Mouse (Mus musculus) hindbrain, postnatal 0 days (tissue): ENCODE measurements around the gene Galnt3. TPM values are rescaled to one million over a fixed set of nuclear protein-coding genes. Genes with fewer than 3 reads are reported as not detected.

Experiments used
- ATAC-seq: fragments of 200-750 bp; cut with Nextera tagmentation; 2 replicates; pipeline ENCODE4 v1.8.0; 2017; ENCODE audit warnings: mild to moderate bottlenecking, moderate TSS enrichment, moderate library complexity
- DNase-seq: peaks from one replicate; pipeline ENCODE4 v3.0.0-alpha.2; 2015; ENCODE audit warnings: low spot score
- H3K27ac ChIP-seq: fragments of 300-500 bp; sonication (generic); 2 replicates; pipeline ENCODE4 v1.5.1; 2014; ENCODE audit warnings: mild to moderate bottlenecking
- H3K27me3 ChIP-seq: fragments of 300-500 bp; sonication (generic); 2 replicates; pipeline ENCODE4 v1.6.1; 2014; ENCODE audit warnings: low read length, mixed read lengths; ENCODE audit not compliant: insufficient read depth
- H3K36me3 ChIP-seq: fragments of 300-500 bp; sonication (generic); 2 replicates; pipeline ENCODE4 v1.6.1; 2014; ENCODE audit warnings: low read length, mixed read lengths; ENCODE audit not compliant: insufficient read depth
- H3K4me1 ChIP-seq: fragments of 300-500 bp; sonication (generic); 2 replicates; pipeline ENCODE4 v1.6.1; 2014; ENCODE audit warnings: antibody characterized with exemption, low read length, mixed read lengths; ENCODE audit not compliant: insufficient read depth
- H3K4me2 ChIP-seq: fragments of 300-500 bp; sonication (generic); 2 replicates; pipeline ENCODE4 v1.6.1; 2014; ENCODE audit warnings: low read depth, mild to moderate bottlenecking, low read length, moderate library complexity, mixed read lengths
- H3K4me3 ChIP-seq: fragments of 300-500 bp; sonication (generic); 2 replicates; pipeline ENCODE4 v1.5.1; 2014; ENCODE audit warnings: low read length
- H3K9ac ChIP-seq: fragments of 300-500 bp; sonication (generic); replicated peaks from 2 replicates; pipeline ENCODE4 v1.6.1; 2014; ENCODE audit warnings: mild to moderate bottlenecking, low read length, moderate library complexity, mixed read lengths
- H3K9me3 ChIP-seq: fragments of 300-500 bp; sonication (generic); 2 replicates; pipeline ENCODE4 v1.6.1; 2016; ENCODE audit warnings: low read length, mixed read lengths
- CTCF ChIP-seq: IDR thresholded peaks from 2 replicates; pipeline ENCODE4 v1.5.1; 2016; ENCODE audit warnings: antibody characterized with exemption, control low read depth, low read depth
- WGBS: fragments of 180-500 bp; shearing (Covaris S2); extraction: QIAGEN DNeasy Blood & Tissue Kit; methylation state at CpG from one replicate; pipeline ENCODE4 v1.1.7; 2014; 5-methylcytosine and 5-hydroxymethylcytosine counted together
- polyA plus RNA-seq: library from polyadenylated mRNA; unstranded; fragments of >200 nt; fragmentation: Nextera tagmentation; extraction: Ambion mirVana; gene quantifications from 2 replicates; pipeline ENCODE4 v1.2.1, GENCODE M21; 2015
- total RNA-seq: library from RNA; depleted of rRNA; stranded (reverse); fragments of >200 nt; gene quantifications from 2 replicates; pipeline ENCODE4 v1.2.3, GENCODE M21; 2014

Gene Galnt3
- total and polyA plus RNA-seq, 2 experiments from 2014 or later, result 0.65 to 4.9 TPM

DNA sequence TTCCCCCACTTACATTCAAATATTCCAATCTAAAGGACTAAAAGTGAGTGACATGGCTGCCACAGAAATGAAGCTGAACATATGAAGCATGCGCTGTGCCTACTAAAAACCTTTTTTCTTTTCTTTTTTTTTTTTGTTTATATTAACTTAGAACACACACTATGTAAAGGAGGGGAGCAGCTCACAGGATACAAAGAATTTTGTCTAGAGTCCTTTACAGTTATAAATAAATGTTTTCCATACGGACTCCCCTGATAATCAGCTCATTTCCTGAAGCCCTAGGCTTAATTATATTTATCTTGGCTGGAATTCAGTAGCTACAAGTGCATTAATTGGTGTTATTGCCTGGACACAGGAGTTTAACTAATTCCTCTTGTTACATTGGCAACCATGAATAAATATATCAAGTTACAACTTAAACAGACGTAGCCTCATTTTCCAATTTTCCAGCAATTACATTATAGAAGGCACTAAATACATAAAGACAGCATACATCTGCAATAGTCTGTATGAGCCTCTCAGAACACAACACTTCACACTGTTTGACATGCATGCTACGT, 30.1 kb downstream of the Galnt3 start:
- no peak for TF ChIP-seq CTCF
- H3K36me3 ChIP-seq, result no peaks in the 10 kb centered on the region
- no peaks in the 10 kb centered on the region for H3K27me3 ChIP-seq
- WGBS, result 69% methylated on average over 4 of the region's 4 CpGs
- no peak overlapping the region for H3K27ac ChIP-seq
- ATAC-seq (no peak), DNase-seq (no peak)
- no peaks in the 10 kb centered on the region for H3K9me3 ChIP-seq
- H3K4me1 ChIP-seq, result no peaks in the 10 kb centered on the region
- no peak overlapping the region for H3K4me2 ChIP-seq
- no peak overlapping the region for H3K9ac ChIP-seq
- H3K4me3 ChIP-seq, result no peak overlapping the region

DNA sequence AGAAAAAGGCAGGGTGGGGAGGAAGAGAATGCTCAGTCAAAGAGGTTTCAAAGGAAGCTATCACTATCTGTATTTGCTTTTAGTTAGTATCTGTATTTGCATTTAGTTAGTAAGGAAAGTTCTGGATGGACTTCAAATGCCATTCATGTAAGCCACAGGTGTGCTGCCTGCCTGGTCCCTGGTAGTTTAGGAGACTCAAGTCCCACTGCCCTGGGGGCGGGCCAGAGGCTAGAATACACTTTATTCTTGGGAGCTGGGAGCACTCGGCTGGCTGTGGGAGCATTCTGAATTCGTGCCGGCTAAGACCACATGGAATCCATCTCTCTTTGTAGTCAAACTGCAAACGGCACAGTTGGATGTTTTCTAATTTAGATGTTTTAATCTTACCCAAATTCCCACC, 33.5 kb downstream of the Galnt3 start:
- 55% methylated on average over 5 of the region's 5 CpGs for WGBS
- no peak for ATAC-seq

DNA sequence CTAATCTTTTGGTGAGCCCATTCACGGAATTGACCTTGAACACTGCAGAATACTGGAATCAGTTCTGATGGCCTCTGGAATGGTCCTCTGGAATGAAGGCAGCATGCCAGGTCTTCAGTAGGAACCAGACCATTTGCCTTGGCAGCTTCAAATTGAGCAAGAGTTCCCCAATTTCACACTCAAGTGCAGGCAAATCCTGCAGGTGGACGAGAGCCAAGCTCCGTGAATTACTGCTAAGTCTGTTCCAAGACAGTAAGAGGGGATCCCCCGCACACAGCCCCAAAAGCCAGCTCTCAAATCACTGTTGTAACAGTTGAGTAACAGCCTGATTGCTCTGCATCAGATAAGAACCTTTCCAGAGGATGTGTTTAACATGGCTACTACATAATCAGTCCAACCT, 42.9 kb downstream of the Galnt3 start:
- WGBS, result 43% methylated on average over 4 of the region's 4 CpGs
- H3K4me1 ChIP-seq, result no peaks in the 10 kb centered on the region
- H3K9ac ChIP-seq, result no peak overlapping the region
- no peak for TF ChIP-seq CTCF
- no peak for ATAC-seq
- H3K36me3 ChIP-seq, result no peaks in the 10 kb centered on the region
- no peak overlapping the region for H3K4me3 ChIP-seq
- no peak overlapping the region for H3K27ac ChIP-seq
- no peak overlapping the region for H3K4me2 ChIP-seq
- H3K27me3 ChIP-seq, result no peaks in the 10 kb centered on the region
- peak; percentile 73 for DNase-seq
- no peaks in the 10 kb centered on the region; the same call in 1 of the 2 replicates for H3K9me3 ChIP-seq

More for the DNA sequence above, 33.5 kb downstream of the Galnt3 start:
- H3K4me1 ChIP-seq, result no peaks in the 10 kb centered on the region
- no peak overlapping the region for H3K4me2 ChIP-seq
- H3K27me3 ChIP-seq, result no peaks in the 10 kb centered on the region
- no peak overlapping the region for H3K27ac ChIP-seq
- no peak overlapping the region for H3K4me3 ChIP-seq
- H3K9me3 ChIP-seq, result no peaks in the 10 kb centered on the region
- TF ChIP-seq CTCF, result no peak
- no peak overlapping the region for H3K9ac ChIP-seq
- no peak for DNase-seq
- H3K36me3 ChIP-seq, result no peaks in the 10 kb centered on the region

DNA sequence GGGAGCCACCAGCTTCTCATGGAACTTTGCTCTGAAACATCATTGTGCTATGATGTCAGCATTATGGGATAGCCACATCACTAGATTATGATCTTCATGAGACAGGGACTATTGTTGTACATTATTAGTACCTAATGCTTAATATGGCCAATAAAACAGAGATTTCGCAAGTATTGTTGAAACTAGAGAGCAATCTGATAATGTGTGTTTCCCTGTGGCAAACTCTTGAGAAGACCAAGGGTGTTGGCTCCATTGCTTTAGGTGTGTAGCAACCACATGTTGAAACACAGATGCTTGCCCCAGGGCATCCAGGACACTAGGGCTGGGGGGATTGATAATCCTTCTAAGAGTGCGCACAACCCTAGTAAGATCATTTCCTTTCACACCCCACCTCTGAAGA, 44.1 kb downstream of the Galnt3 start:
- 97% methylated on average over 2 of the region's 2 CpGs for WGBS
- no peaks in the 10 kb centered on the region for H3K36me3 ChIP-seq

DNA sequence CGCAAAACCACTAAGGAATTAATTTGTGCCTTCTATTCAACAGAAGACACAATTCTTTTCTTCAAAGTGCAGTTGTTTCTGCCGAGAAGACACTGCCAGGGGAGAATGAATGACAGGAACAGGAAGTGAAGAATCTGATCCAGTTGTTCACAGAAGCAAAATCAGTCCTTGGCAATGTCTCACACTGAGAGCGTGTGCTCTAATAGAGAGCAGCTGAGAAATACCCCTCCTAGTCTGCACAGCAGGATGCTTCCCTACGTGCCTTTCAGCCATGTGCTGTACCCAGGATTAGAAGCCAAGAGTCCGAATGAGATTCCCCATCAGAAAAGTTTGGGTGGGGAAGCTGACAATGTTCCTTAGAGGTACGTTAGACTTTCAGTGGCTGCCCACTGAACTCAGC, 55.3 kb downstream of the Galnt3 start:
- Histone ChIP-seq H3K36me3 (no peaks in the 10 kb centered on the region), H3K27ac (no peak overlapping the region), H3K27me3 (no peaks in the 10 kb centered on the region), H3K9me3 (no peaks in the 10 kb centered on the region), H3K4me1 (no peaks in the 10 kb centered on the region), H3K4me3 (no peak overlapping the region), H3K9ac (no peak overlapping the region), H3K4me2 (no peak overlapping the region)
- no peak for DNase-seq
- TF ChIP-seq CTCF, result no peak
- WGBS, result 17% methylated on average over 6 of the region's 6 CpGs
- ATAC-seq, result no peak

More for the DNA sequence above, 44.1 kb downstream of the Galnt3 start:
- ATAC-seq (no peak), DNase-seq (no peak)
- no peaks in the 10 kb centered on the region; the same call in 1 of the 2 replicates for H3K9me3 ChIP-seq
- H3K4me3 ChIP-seq, result no peak overlapping the region
- H3K9ac ChIP-seq, result no peak overlapping the region
- no peak overlapping the region for H3K27ac ChIP-seq
- H3K4me1 ChIP-seq, result no peaks in the 10 kb centered on the region
- TF ChIP-seq CTCF, result no peak
- no peaks in the 10 kb centered on the region for H3K27me3 ChIP-seq
- H3K4me2 ChIP-seq, result no peak overlapping the region

DNA sequence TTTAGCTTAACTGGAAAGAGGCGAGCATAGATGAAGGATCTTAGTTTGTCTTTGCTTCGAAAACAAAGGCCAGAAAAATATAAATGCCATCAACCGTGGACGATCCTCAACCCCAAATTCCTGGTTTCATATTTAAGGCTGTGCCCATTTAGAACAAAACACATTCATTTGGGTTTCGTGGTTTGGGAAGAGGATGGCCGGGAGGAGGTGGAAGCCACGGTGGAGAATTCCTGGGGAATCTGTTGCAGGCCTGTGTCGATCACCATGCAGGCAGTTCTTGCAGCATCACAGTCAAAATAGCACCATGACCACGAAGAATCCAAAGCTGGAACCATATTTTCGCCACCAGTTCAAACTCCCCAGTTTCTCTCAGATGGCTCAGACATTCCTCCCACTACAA, 61.5 kb downstream of the Galnt3 start:
- H3K27ac ChIP-seq, result no peak overlapping the region
- H3K9me3 ChIP-seq, result no peaks in the 10 kb centered on the region
- no peak overlapping the region for H3K4me3 ChIP-seq
- H3K4me2 ChIP-seq, result no peak overlapping the region
- 87% methylated on average over 10 of the region's 10 CpGs for WGBS
- H3K9ac ChIP-seq, result no peak overlapping the region
- ATAC-seq (no peak), DNase-seq (no peak)
- H3K27me3 ChIP-seq, result no peaks in the 10 kb centered on the region
- no peaks in the 10 kb centered on the region for H3K4me1 ChIP-seq
- TF ChIP-seq CTCF, result no peak
- no peaks in the 10 kb centered on the region for H3K36me3 ChIP-seq

DNA sequence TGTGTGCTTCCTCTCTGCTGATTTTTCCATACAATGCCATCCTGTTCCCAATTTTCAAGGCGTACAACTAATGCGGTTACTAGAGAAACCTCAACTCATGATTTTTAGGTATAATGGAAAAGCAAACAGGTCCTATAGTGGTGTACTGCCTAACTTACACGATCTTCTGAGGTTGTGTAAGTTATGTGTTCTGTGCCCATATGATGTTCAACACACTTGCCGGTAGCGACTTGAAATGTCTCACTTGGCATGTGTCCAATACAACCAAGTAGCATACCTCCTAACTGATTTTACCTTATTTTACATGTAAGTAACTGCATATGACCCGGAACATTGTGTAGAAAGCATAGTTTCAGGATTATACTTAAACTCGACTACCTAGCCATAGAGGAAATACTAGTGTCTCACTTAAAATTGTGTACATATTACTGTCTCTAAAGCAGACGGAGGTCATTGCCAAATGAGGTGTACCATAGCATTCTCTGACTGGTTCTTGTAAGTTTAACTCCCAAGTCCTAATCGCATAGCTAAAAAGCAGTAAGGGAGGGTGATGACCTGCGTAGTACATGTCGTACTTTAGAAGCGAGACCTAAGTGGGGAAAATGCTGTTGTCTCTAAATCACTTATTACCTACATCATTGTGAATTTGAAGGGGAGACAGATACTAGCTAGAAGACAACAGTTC, 80.2 kb downstream of the Galnt3 start:
- H3K4me1 ChIP-seq, result peaks cover 3% of the 10 kb centered on the region
- H3K9me3 ChIP-seq, result no peaks in the 10 kb centered on the region
- DNase-seq (peak; percentile 34), ATAC-seq (0 out of 2 replicates have a peak, but pooled peaks have one; percentile 5)
- no peaks in the 10 kb centered on the region for H3K36me3 ChIP-seq
- H3K4me2 ChIP-seq, result peak overlapping the region; percentile 34
- no peak for TF ChIP-seq CTCF
- H3K27ac ChIP-seq, result peak overlapping the region; percentile 54; the same call in 1 of the 2 replicates
- H3K4me3 ChIP-seq, result no peak overlapping the region
- no peak overlapping the region for H3K9ac ChIP-seq
- 67% methylated on average over 12 of the region's 12 CpGs for WGBS
- no peaks in the 10 kb centered on the region for H3K27me3 ChIP-seq
